Mouse (Mus musculus) kidney, postnatal 10 days (tissue): ENCODE results near the gene Ldlrap1.

Experiments
- DNase-seq: peaks from one replicate; pipeline ENCODE4 v3.0.0; 2021; ENCODE audit warnings: mixed read lengths

The Ldlrap1 gene

GRCm38 (mm10) chr4:134704590-134704989 lies 63.2 kb downstream of the Ldlrap1 start:
- no peak for DNase-seq

DNA sequence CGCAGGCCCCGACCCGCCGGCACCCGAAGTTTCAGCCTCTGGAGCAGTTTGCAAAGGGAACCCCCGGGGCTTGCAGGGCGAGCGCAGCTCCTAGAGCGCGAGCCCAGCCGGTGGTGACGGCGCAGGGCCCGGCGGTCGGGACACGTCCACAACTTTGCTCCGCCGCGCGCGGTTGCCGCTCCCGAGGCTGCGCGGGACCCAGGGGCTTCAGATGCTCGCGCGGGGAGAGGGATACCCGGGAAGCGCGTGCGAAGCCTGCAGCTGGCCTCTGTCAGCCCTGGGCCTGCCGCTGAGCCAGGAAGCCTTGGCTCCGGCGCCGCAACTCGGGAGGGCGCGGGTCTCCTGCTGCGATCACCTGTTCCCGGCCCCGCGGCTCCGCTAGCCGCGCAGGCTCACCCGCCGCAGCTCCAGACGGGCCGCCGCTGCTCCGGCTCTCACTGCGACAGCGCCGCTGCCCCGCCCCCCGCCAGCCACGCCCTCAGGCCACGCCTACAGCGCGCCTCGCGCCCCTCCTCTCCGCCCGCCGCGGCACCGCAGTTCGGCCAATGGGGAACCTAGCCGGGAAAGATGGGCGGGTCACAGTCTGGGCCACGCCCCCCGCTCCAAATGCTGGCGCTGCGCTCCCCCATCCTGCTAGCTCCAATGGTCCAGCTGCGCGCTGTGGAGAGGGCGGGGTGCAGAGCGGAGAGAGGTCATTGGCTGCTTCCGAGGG lies 63.8 kb downstream of the Ldlrap1 start, which contains the start of gene Man1c1:
Gene Man1c1 (minus strand): TSS at position 456 of the 712 bp plus-strand sequence.
- DNase-seq, result peak; percentile 99

- peak; percentile 70 for DNase-seq
These were observed 64.6 kb downstream of the Ldlrap1 start for GRCm38 (mm10) chr4:134702981-134703834.

- peak; percentile 86 for DNase-seq
These were observed 65.9 kb downstream of the Ldlrap1 start for GRCm38 (mm10) chr4:134701934-134702333.

DNA sequence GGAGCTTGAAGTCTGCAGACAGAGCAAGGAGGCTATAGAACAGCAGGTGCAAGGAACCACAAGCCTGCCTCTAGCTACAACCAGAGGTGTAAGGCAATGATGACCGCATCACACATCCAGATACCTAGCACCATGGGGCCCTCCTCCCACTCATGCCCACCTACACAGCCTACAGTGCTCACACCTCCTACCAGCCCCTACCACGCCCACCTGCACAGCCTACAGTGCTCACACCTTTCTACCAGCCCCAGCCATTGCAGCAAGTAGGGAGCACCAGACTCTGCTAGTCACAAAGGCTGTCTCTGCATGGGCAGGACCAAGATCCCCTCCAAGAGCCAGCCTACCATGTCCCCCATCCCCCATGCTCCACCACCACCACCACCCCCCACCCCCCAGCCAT lies 66.9 kb downstream of the Ldlrap1 start:
- DNase-seq, result no peak

GRCm38 (mm10) chr4:134693202-134693940 lies 74.5 kb downstream of the Ldlrap1 start:
- DNase-seq, result no peak

DNA sequence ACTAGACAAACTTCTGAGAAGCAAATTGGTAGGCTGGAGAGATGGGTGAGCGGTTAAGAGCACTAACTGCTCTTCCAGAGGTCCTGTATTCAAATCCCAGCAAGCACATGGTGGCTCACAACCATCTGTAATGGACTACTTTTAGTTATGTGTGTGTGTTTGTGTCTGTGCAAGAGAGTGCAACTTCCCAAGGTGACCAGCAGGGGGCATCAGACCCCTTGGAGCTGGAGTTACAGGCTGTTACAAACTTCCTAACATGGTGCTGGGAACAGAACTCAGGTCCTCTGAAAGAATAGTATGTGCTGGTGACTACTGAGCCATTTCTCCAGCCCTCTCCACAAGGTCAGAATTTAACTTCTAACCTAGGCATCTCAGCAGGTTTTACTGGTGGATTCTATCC lies 75.4 kb downstream of the Ldlrap1 start:
- no peak for DNase-seq
